8 mouse cellular contexts compared by ENCODE assay signal in genomic region chr9:44733671-44734523, GRCm38 (mm10). TPM values are rescaled to one million over a fixed set of nuclear protein-coding genes. Genes with fewer than 3 reads are reported as not detected.
DNase-seq lines count a peak whose midpoint lies in the region; ATAC-seq and TF ChIP-seq lines count a peak whose summit lies in the region.

No protein-coding gene starts in this region.

- peak; percentile 47 for DNase-seq in 416B (ENCODE audit: low read depth)
- DNase-seq in G1E (ENCODE audit: low spot score) = no peak
- DNase-seq in cerebellum, postnatal 14 days = peak; percentile 48 to 51
- DNase-seq in neural tube, embryonic 10.5 days (ENCODE audit: extremely low spot score, low spot score) = peak; percentile 65
- DNase-seq in urinary bladder, postnatal 36 days (ENCODE audit: low spot score in 2 of 2) = peak; percentile 59 to 79

- peak overlapping the region; percentile 75 for H3K27ac ChIP-seq in intestine, embryonic 15.5 days
- H3K27ac ChIP-seq in liver, embryonic 15.5 days (replicated peaks) = no peak overlapping the region

- no peak for TF ChIP-seq CTCF in G1E (IDR thresholded peaks at IDR 0.05; ENCODE audit: low read depth, low read length)

- H3K9ac ChIP-seq in intestine, embryonic 15.5 days = peak overlapping the region; percentile 61
- peak overlapping the region; percentile 8; the same call in 1 of the 2 replicates for H3K9ac ChIP-seq in liver, embryonic 15.5 days

- peak overlapping the region; percentile 95 for H3K4me2 ChIP-seq in intestine, embryonic 15.5 days (replicated peaks)
- H3K4me2 ChIP-seq in liver, embryonic 15.5 days = peak overlapping the region; percentile 84

- no peaks in the 10 kb centered on the region for H3K36me3 ChIP-seq in G1E (replicated peaks)
- no peaks in the 10 kb centered on the region for H3K36me3 ChIP-seq in intestine, embryonic 15.5 days
- H3K36me3 ChIP-seq in liver, embryonic 15.5 days (replicated peaks) = no peaks in the 10 kb centered on the region

- H3K27me3 ChIP-seq in G1E (ENCODE audit: insufficient read depth, low read length) = peaks cover 51% of the 10 kb centered on the region
- H3K27me3 ChIP-seq in intestine, embryonic 15.5 days (replicated peaks) = peaks cover 8% of the 10 kb centered on the region
- H3K27me3 ChIP-seq in liver, embryonic 15.5 days = peaks cover 55% of the 10 kb centered on the region

- ATAC-seq in G1E (ENCODE audit: extremely low read depth, insufficient number of reproducible peaks, low FRiP score, poor library complexity, severe bottlenecking) = no peak
- ATAC-seq in granulocyte monocyte progenitor cell, adult 5-6 weeks (replicated peaks; ENCODE audit: poor library complexity, severe bottlenecking) = peak; percentile 68
- peak; percentile 57 for ATAC-seq in intestine, embryonic 15.5 days
- ATAC-seq in liver, embryonic 15.5 days (ENCODE audit: insufficient read depth) = 0 out of 2 replicates have a peak, but pooled peaks have one; percentile 17

- H3K9me3 ChIP-seq in G1E (replicated peaks) = peaks cover 3% of the 10 kb centered on the region; the same call in 1 of the 2 replicates
- H3K9me3 ChIP-seq in intestine, embryonic 15.5 days = no peaks in the 10 kb centered on the region
- H3K9me3 ChIP-seq in liver, embryonic 15.5 days (replicated peaks) = no peaks in the 10 kb centered on the region

- H3K4me1 ChIP-seq in G1E (ENCODE audit: insufficient read depth, low read depth, low read length) = peaks cover 50% of the 10 kb centered on the region
- peaks cover 31% of the 10 kb centered on the region for H3K4me1 ChIP-seq in intestine, embryonic 15.5 days (replicated peaks)
- peaks cover 43% of the 10 kb centered on the region for H3K4me1 ChIP-seq in liver, embryonic 15.5 days (replicated peaks)

- WGBS in intestine, embryonic 15.5 days = 1% methylated on average over 79 of the region's 79 CpGs
- 1% methylated on average over 79 of the region's 79 CpGs for WGBS in liver, embryonic 15.5 days (ENCODE audit: insufficient replicate concordance)

- H3K4me3 ChIP-seq in G1E (ENCODE audit: low read depth, low read length) = peak overlapping the region; percentile 62; the same call in 1 of the 2 replicates
- H3K4me3 ChIP-seq in intestine, embryonic 15.5 days (replicated peaks) = peak overlapping the region; percentile 62
- H3K4me3 ChIP-seq in liver, embryonic 15.5 days (replicated peaks) = peak overlapping the region; percentile 55

RNA-seq across cellular contexts. Expression of gene Phldb1, which starts 1.1 kb away (rescaled TPM):
- total RNA-seq in G1E (2014; fragmentation: Nextera tagmentation) = 2.6 and 4.0 TPM in 2 replicates
- 6.4 and 7.4 TPM in 2 replicates for total RNA-seq in G1E (2017)
- 8.1 and 8.8 TPM in 2 replicates for polyA plus RNA-seq in G1E (2012)
- 2.5 and 3.6 TPM in 2 replicates for total RNA-seq in granulocyte monocyte progenitor cell, adult 5-6 weeks (2014; fragmentation: Nextera tagmentation)
- 1.0 and 3.1 TPM in 2 replicates for total RNA-seq in granulocyte monocyte progenitor cell, adult 5-6 weeks (2017)
- 17.6 and 18.9 TPM in 2 replicates for polyA plus RNA-seq in intestine, embryonic 15.5 days (2015; fragmentation: Nextera tagmentation; extraction: Ambion mirVana)
- 2.5 and 2.7 TPM in 2 replicates for polyA plus RNA-seq in liver, embryonic 15.5 days (2015; fragmentation: Nextera tagmentation; extraction: Ambion mirVana)

RNA-seq across cellular contexts. Expression of gene Arcn1, which starts 33.7 kb away (rescaled TPM):
- 239 and 270 TPM in 2 replicates for total RNA-seq in G1E (2014; fragmentation: Nextera tagmentation)
- total RNA-seq in G1E (2017) = 124 and 134 TPM in 2 replicates
- polyA plus RNA-seq in G1E (2012) = 14.5 and 16.7 TPM in 2 replicates
- total RNA-seq in granulocyte monocyte progenitor cell, adult 5-6 weeks (2014; fragmentation: Nextera tagmentation) = 133 and 158 TPM in 2 replicates
- 201 and 229 TPM in 2 replicates for total RNA-seq in granulocyte monocyte progenitor cell, adult 5-6 weeks (2017)
- polyA plus RNA-seq in intestine, embryonic 15.5 days (2015; fragmentation: Nextera tagmentation; extraction: Ambion mirVana) = 184 and 193 TPM in 2 replicates
- polyA plus RNA-seq in liver, embryonic 15.5 days (2015; fragmentation: Nextera tagmentation; extraction: Ambion mirVana) = 87.1 and 89.2 TPM in 2 replicates

RNA-seq across cellular contexts. Expression of gene Ift46, which starts 33.8 kb away (rescaled TPM):
- 78.2 and 90.8 TPM in 2 replicates for total RNA-seq in G1E (2014; fragmentation: Nextera tagmentation)
- 32.5 and 32.8 TPM in 2 replicates for total RNA-seq in G1E (2017)
- polyA plus RNA-seq in G1E (2012) = 1.6 and 1.8 TPM in 2 replicates
- total RNA-seq in granulocyte monocyte progenitor cell, adult 5-6 weeks (2014; fragmentation: Nextera tagmentation) = 19.8 and 43.7 TPM in 2 replicates
- total RNA-seq in granulocyte monocyte progenitor cell, adult 5-6 weeks (2017) = 32.7 and 39.6 TPM in 2 replicates
- polyA plus RNA-seq in intestine, embryonic 15.5 days (2015; fragmentation: Nextera tagmentation; extraction: Ambion mirVana) = 79.8 and 82.8 TPM in 2 replicates
- polyA plus RNA-seq in liver, embryonic 15.5 days (2015; fragmentation: Nextera tagmentation; extraction: Ambion mirVana) = 16.7 and 19.0 TPM in 2 replicates
